ENCODE assay signal across 23 mouse cellular contexts in genomic region chr6:6872873-6873272, GRCm38 (mm10). TPM values are rescaled to one million over a fixed set of nuclear protein-coding genes. Genes with fewer than 3 reads are reported as not detected.
DNase-seq lines count a peak whose midpoint lies in the region; ATAC-seq lines count a peak whose summit lies in the region.
"Had no signal": no experiment of that assay in that cellular context is flagged by ENCODE, and none has a peak within 500 bp of the region (broad histone marks: within the 10 kb centered on the region; RNA-seq: fewer than 3 reads in every experiment).

No protein-coding gene starts in this region.

- H3K4me3 ChIP-seq in midbrain, embryonic 11.5 days (ENCODE audit: low read depth, low read length), result no peak overlapping the region
- no peak overlapping the region for H3K4me3 ChIP-seq in midbrain, embryonic 15.5 days
- H3K4me3 ChIP-seq in forebrain, embryonic 16.5 days (replicated peaks; ENCODE audit: low read length), result peak overlapping the region; percentile 20
- H3K4me3 ChIP-seq: megakaryocyte, embryonic 14.5 days had no signal

- H3K9ac ChIP-seq in midbrain, embryonic 11.5 days (ENCODE audit: low read length), result no peak overlapping the region
- H3K9ac ChIP-seq in midbrain, embryonic 15.5 days, result no peak overlapping the region
- peak overlapping the region; percentile 42 for H3K9ac ChIP-seq in forebrain, embryonic 16.5 days (replicated peaks; ENCODE audit: low read depth, low read length)
- H3K9ac ChIP-seq: liver, postnatal 0 days had no signal

- no peaks in the 10 kb centered on the region for H3K36me3 ChIP-seq in midbrain, embryonic 11.5 days (ENCODE audit: control insufficient read depth, insufficient read depth, low read length)
- H3K36me3 ChIP-seq in midbrain, embryonic 15.5 days (replicated peaks), result no peaks in the 10 kb centered on the region
- no peaks in the 10 kb centered on the region for H3K36me3 ChIP-seq in forebrain, embryonic 16.5 days (ENCODE audit: control insufficient read depth, insufficient read depth)

- H3K4me1 ChIP-seq in midbrain, embryonic 11.5 days (ENCODE audit: control insufficient read depth, insufficient read depth, low read length), result no peaks in the 10 kb centered on the region
- H3K4me1 ChIP-seq in midbrain, embryonic 15.5 days, result no peaks in the 10 kb centered on the region
- H3K4me1 ChIP-seq in forebrain, embryonic 16.5 days (replicated peaks; ENCODE audit: control insufficient read depth, insufficient read depth, low read length), result peaks cover 10% of the 10 kb centered on the region

- H3K9me3 ChIP-seq in midbrain, embryonic 11.5 days (ENCODE audit: control insufficient read depth, low read length), result no peaks in the 10 kb centered on the region
- no peaks in the 10 kb centered on the region for H3K9me3 ChIP-seq in midbrain, embryonic 15.5 days
- no peaks in the 10 kb centered on the region for H3K9me3 ChIP-seq in forebrain, embryonic 16.5 days (ENCODE audit: control insufficient read depth, low read length)

- H3K27me3 ChIP-seq in midbrain, embryonic 11.5 days (ENCODE audit: control insufficient read depth, insufficient read depth, low read length), result peaks cover 95% of the 10 kb centered on the region
- H3K27me3 ChIP-seq in midbrain, embryonic 15.5 days (replicated peaks), result peaks cover 92% of the 10 kb centered on the region
- peaks cover 43% of the 10 kb centered on the region for H3K27me3 ChIP-seq in forebrain, embryonic 16.5 days (replicated peaks; ENCODE audit: control insufficient read depth, insufficient read depth, low read length)

- peak; percentile 13 for DNase-seq in embryo, embryonic 11 days
- DNase-seq in embryo, embryonic 10 days (ENCODE audit: low spot score), result no peak
- peak; percentile 91 for DNase-seq in midbrain, embryonic 11.5 days (ENCODE audit: low spot score, missing footprints)
- DNase-seq in cerebellum, adult 9-11 months, result no peak
- no peak for DNase-seq in right cerebral cortex, postnatal 36 days (ENCODE audit: low spot score in 2 of 2)
- no peak for DNase-seq in left cerebral cortex, adult 8-10 months (ENCODE audit: low spot score in 2 of 2)
- DNase-seq: adrenal gland, postnatal 10 days; cerebellum, adult 8-10 months; kidney, adult 8-10 months; kidney, postnatal 25 days; layer of hippocampus, adult 9-11 months; liver; liver, postnatal 0 days; lung, postnatal 14 days; right cerebral cortex, postnatal 25 days; thymus, postnatal 14 days had no signal

- H3K27ac ChIP-seq in midbrain, embryonic 11.5 days (ENCODE audit: low read depth, low read length), result no peak overlapping the region
- H3K27ac ChIP-seq in midbrain, embryonic 15.5 days, result no peak overlapping the region
- H3K27ac ChIP-seq in forebrain, embryonic 16.5 days (ENCODE audit: low read length), result peak overlapping the region; percentile 94
- H3K27ac ChIP-seq: stomach, postnatal 0 days had no signal

- no peak for ATAC-seq in midbrain, embryonic 11.5 days (ENCODE audit: low FRiP score)
- no peak for ATAC-seq in midbrain, embryonic 15.5 days (replicated peaks)
- ATAC-seq in forebrain, embryonic 16.5 days, result no peak
- ATAC-seq: liver, postnatal 0 days had no signal

- H3K4me2 ChIP-seq in midbrain, embryonic 11.5 days, result no peak overlapping the region
- no peak overlapping the region for H3K4me2 ChIP-seq in midbrain, embryonic 15.5 days
- H3K4me2 ChIP-seq in forebrain, embryonic 16.5 days (ENCODE audit: low read length), result peak overlapping the region; percentile 48
- H3K4me2 ChIP-seq: heart, embryonic 11.5 days had no signal

- WGBS in midbrain, embryonic 11.5 days, result 0% methylated on average over 5 of the region's 5 CpGs
- WGBS in midbrain, embryonic 15.5 days, result 2% methylated on average over 5 of the region's 5 CpGs
- 1% methylated on average over 5 of the region's 5 CpGs for WGBS in forebrain, embryonic 16.5 days

RNA-seq across cellular contexts. Expression of gene Dlx5, which starts 9.0 kb away (rescaled TPM):
- 5.2 and 7.7 TPM in 2 replicates for polyA plus RNA-seq in midbrain, embryonic 11.5 days (2014; fragmentation: Nextera tagmentation; extraction: Ambion mirVana)
- polyA plus RNA-seq in midbrain, embryonic 15.5 days (2015; fragmentation: Nextera tagmentation; extraction: Ambion mirVana), result 14.8 and 19.0 TPM in 2 replicates
- 74.3 and 75.7 TPM in 2 replicates for polyA plus RNA-seq in forebrain, embryonic 16.5 days (2015; fragmentation: Nextera tagmentation; extraction: Ambion mirVana)
- 10 to 100 TPM in 2 of 4 experiments, 1 to 10 TPM in 2; 8.9 to 11.7 (median 10.0) TPM for total RNA-seq in left cerebral cortex, adult 8-10 months (2022)
- polyA plus RNA-seq: liver, postnatal 0 days had no signal

RNA-seq across cellular contexts. Expression of gene Dlx6, which starts 9.7 kb away (rescaled TPM):
- 0.33 and 0.81 TPM in 2 replicates for polyA plus RNA-seq in midbrain, embryonic 11.5 days (2014; fragmentation: Nextera tagmentation; extraction: Ambion mirVana)
- polyA plus RNA-seq in midbrain, embryonic 15.5 days (2015; fragmentation: Nextera tagmentation; extraction: Ambion mirVana), result 2.4 and 3.6 TPM in 2 replicates
- polyA plus RNA-seq in forebrain, embryonic 16.5 days (2015; fragmentation: Nextera tagmentation; extraction: Ambion mirVana), result 7.2 and 12.6 TPM in 2 replicates
- 10 to 100 TPM; 22.4 to 35.7 (median 24.6) TPM for total RNA-seq in left cerebral cortex, adult 8-10 months (2022)
- total RNA-seq: gastrocnemius, postnatal 4 days; heart, postnatal 25 days had no signal
- polyA plus RNA-seq: liver, postnatal 0 days; stomach, postnatal 0 days had no signal

Comparison
In these comparisons a context has a peak if more than half of its experiments do, and no peak if none do; other contexts are left out.
1. DNase-seq: peak in embryo, embryonic 11 days (single experiment) and midbrain, embryonic 11.5 days (single experiment); none in embryo, embryonic 10 days (single experiment), cerebellum, adult 9-11 months (single experiment), right cerebral cortex, postnatal 36 days (0 of 2) and left cerebral cortex, adult 8-10 months (0 of 2).